Mouse (Mus musculus) stomach, embryonic 16.5 days (tissue): Measurements from ENCODE around the gene Fam178b. TPM values are rescaled to one million over a fixed set of nuclear protein-coding genes. Genes with fewer than 3 reads are reported as not detected.
"Not testable (repeated sequence)": the region's sequence is repeated elsewhere in the genome, so short reads cannot be mapped to it uniquely, and the experiment has no call there.

ENCODE experiments used
- ATAC-seq: fragments of 200-750 bp; cut with Nextera tagmentation; 2 replicates; pipeline ENCODE4 v1.8.0; 2017; ENCODE audit warnings: moderate number of reproducible peaks, moderate TSS enrichment; ENCODE audit not compliant: insufficient read depth, low FRiP score
- H3K27ac ChIP-seq: fragments of 300-500 bp; sonication (generic); 2 replicates; pipeline ENCODE4 v1.5.1; 2014; ENCODE audit warnings: low read length
- H3K27me3 ChIP-seq: fragments of 300-500 bp; sonication (generic); 2 replicates; pipeline ENCODE4 v1.6.1; 2014; ENCODE audit warnings: low read length, control low read depth, mixed read lengths; ENCODE audit not compliant: control insufficient read depth, insufficient read depth
- H3K36me3 ChIP-seq: fragments of 300-500 bp; sonication (generic); 2 replicates; pipeline ENCODE4 v1.6.1; 2014; ENCODE audit warnings: low read length; ENCODE audit not compliant: control insufficient read depth, insufficient read depth
- H3K4me1 ChIP-seq: fragments of 300-500 bp; sonication (generic); 2 replicates; pipeline ENCODE4 v1.6.1; 2014; ENCODE audit warnings: low read length, control low read depth, mixed read lengths; ENCODE audit not compliant: control insufficient read depth, insufficient read depth
- H3K4me2 ChIP-seq: fragments of 300-500 bp; sonication (generic); 2 replicates; pipeline ENCODE4 v1.6.1; 2014; ENCODE audit warnings: low read depth, low read length, mixed read lengths
- H3K4me3 ChIP-seq: fragments of 300-500 bp; sonication (generic); replicated peaks from 2 replicates; pipeline ENCODE4 v1.5.1; 2014; ENCODE audit warnings: mild to moderate bottlenecking, low read length
- H3K9ac ChIP-seq: fragments of 300-500 bp; sonication (generic); 2 replicates; pipeline ENCODE4 v1.6.1; 2014; ENCODE audit warnings: low read length
- H3K9me3 ChIP-seq: fragments of 300-500 bp; sonication (generic); replicated peaks from 2 replicates; pipeline ENCODE4 v1.6.1; 2016; ENCODE audit warnings: low read length, control low read depth; ENCODE audit not compliant: control insufficient read depth
- WGBS: fragments of 180-500 bp; shearing (Covaris S2); extraction: QIAGEN DNeasy Blood & Tissue Kit; methylation state at CpG from one replicate; pipeline ENCODE4 v1.1.7; 2014; 5-methylcytosine and 5-hydroxymethylcytosine counted together
- polyA plus RNA-seq: library from polyadenylated mRNA; unstranded; fragments of >200 nt; fragmentation: Nextera tagmentation; extraction: Ambion mirVana; gene quantifications from 2 replicates; pipeline ENCODE4 v1.2.1, GENCODE M21; 2015

Gene Fam178b
- polyA plus RNA-seq, 1 experiment from 2014 or later, result 0.50 TPM

- peaks cover 12% of the 10 kb centered on the region for H3K36me3 ChIP-seq
- ATAC-seq, result no peak
- WGBS, result 94% methylated on average over 9 of the region's 9 CpGs
Measured at GRCm38 (mm10) chr1:36542925-36543324, 140.1 kb downstream of the Fam178b start.

GRCm38 (mm10) chr1:36541844-36542243 lies 141.1 kb downstream of the Fam178b start:
- no peaks in the 10 kb centered on the region for H3K27me3 ChIP-seq
- WGBS, result 96% methylated on average over 16 of the region's 16 CpGs
- no peaks in the 10 kb centered on the region for H3K9me3 ChIP-seq
- no peak overlapping the region for H3K27ac ChIP-seq
- peaks cover 7% of the 10 kb centered on the region; the same call in 1 of the 2 replicates for H3K4me1 ChIP-seq
- no peak overlapping the region for H3K9ac ChIP-seq
- H3K4me3 ChIP-seq, result no peak overlapping the region
- peaks cover 15% of the 10 kb centered on the region for H3K36me3 ChIP-seq
- H3K4me2 ChIP-seq, result no peak overlapping the region
- ATAC-seq, result no peak

More at GRCm38 (mm10) chr1:36542925-36543324, 140.1 kb downstream of the Fam178b start:
- no peak overlapping the region for H3K4me3 ChIP-seq
- no peak overlapping the region for H3K27ac ChIP-seq
- H3K27me3 ChIP-seq, result no peaks in the 10 kb centered on the region
- no peak overlapping the region for H3K4me2 ChIP-seq
- H3K9me3 ChIP-seq, result no peaks in the 10 kb centered on the region
- no peak overlapping the region for H3K9ac ChIP-seq
- H3K4me1 ChIP-seq, result peaks cover 13% of the 10 kb centered on the region

- H3K36me3 ChIP-seq, result peaks cover 15% of the 10 kb centered on the region
- WGBS, result 93% methylated on average over 12 of the region's 12 CpGs
- no peak for ATAC-seq
- no peak overlapping the region for H3K4me3 ChIP-seq
- no peak overlapping the region for H3K9ac ChIP-seq
- H3K27ac ChIP-seq, result no peak overlapping the region
- no peaks in the 10 kb centered on the region for H3K27me3 ChIP-seq
- H3K4me1 ChIP-seq, result no peaks in the 10 kb centered on the region
- no peaks in the 10 kb centered on the region for H3K9me3 ChIP-seq
- no peak overlapping the region for H3K4me2 ChIP-seq
Measured at GRCm38 (mm10) chr1:36540807-36541206, 142.2 kb downstream of the Fam178b start.

- Histone ChIP-seq H3K36me3 (peaks cover 15% of the 10 kb centered on the region), H3K4me3 (no peak overlapping the region)
- ATAC-seq, result no peak
Measured at GRCm38 (mm10) chr1:36540132-36540531, 142.9 kb downstream of the Fam178b start.

GRCm38 (mm10) chr1:36539186-36539585 lies 143.8 kb downstream of the Fam178b start, which contains the start of gene Gm42417:
Gm42417 (minus strand) TSS chr1:36539429.
- 44% methylated on average over 9 of the region's 9 CpGs for whole genome bisulfite sequencing
- Histone ChIP-seq H3K27me3 (no peaks in the 10 kb centered on the region), H3K4me3 (no peak within 1 kb of the TSS), H3K4me1 (no peaks in the 10 kb centered on the region; the same call in 1 of the 2 replicates), H3K9ac (no peak within 1 kb of the TSS), H3K27ac (no peak within 1 kb of the TSS), H3K36me3 (peaks cover 15% of the 10 kb centered on the region), H3K4me2 (no peak within 1 kb of the TSS), H3K9me3 (no peaks in the 10 kb centered on the region)
- ATAC-seq, result peak; percentile 78

More at GRCm38 (mm10) chr1:36540132-36540531, 142.9 kb downstream of the Fam178b start:
- H3K27ac ChIP-seq, result no peak overlapping the region
- no peaks in the 10 kb centered on the region for H3K27me3 ChIP-seq
- H3K9ac ChIP-seq, result no peak overlapping the region
- no peaks in the 10 kb centered on the region for H3K9me3 ChIP-seq
- 83% methylated on average over 11 of the region's 11 CpGs for WGBS
- no peak overlapping the region for H3K4me2 ChIP-seq
- H3K4me1 ChIP-seq, result no peaks in the 10 kb centered on the region

GRCm38 (mm10) chr1:36538727-36539126 lies 144.3 kb downstream of the Fam178b start:
- no peak for ATAC-seq
- Histone ChIP-seq H3K27me3 (no peaks in the 10 kb centered on the region), H3K9me3 (no peaks in the 10 kb centered on the region), H3K36me3 (peaks cover 15% of the 10 kb centered on the region), H3K9ac (no peak overlapping the region), H3K4me3 (no peak overlapping the region), H3K27ac (no peak overlapping the region), H3K4me1 (no peaks in the 10 kb centered on the region; the same call in 1 of the 2 replicates), H3K4me2 (no peak overlapping the region)
- WGBS, result 72% methylated on average over 4 of the region's 4 CpGs

GRCm38 (mm10) chr1:36536783-36537182 lies 146.2 kb downstream of the Fam178b start, which contains the start of gene Ankrd23:
Ankrd23 (minus strand) TSS chr1:36536883.
- WGBS, result 88% methylated on average over 9 of the region's 9 CpGs
- not testable (repeated sequence) for H3K27me3 ChIP-seq, H3K9ac ChIP-seq, H3K9me3 ChIP-seq, H3K4me3 ChIP-seq, H3K27ac ChIP-seq, H3K4me2 ChIP-seq, ATAC-seq, H3K4me1 ChIP-seq, H3K36me3 ChIP-seq

- ATAC-seq, result no peak
- no peaks in the 10 kb centered on the region; the same call in none of the 2 replicates for H3K4me1 ChIP-seq
- no peak overlapping the region for H3K4me2 ChIP-seq
- H3K27ac ChIP-seq, result no peak overlapping the region
- H3K9ac ChIP-seq, result no peak overlapping the region
- 52% methylated on average over 8 of the region's 8 CpGs for WGBS
- H3K4me3 ChIP-seq, result no peak overlapping the region
- no peaks in the 10 kb centered on the region for H3K27me3 ChIP-seq
- peaks cover 5% of the 10 kb centered on the region for H3K36me3 ChIP-seq
- H3K9me3 ChIP-seq, result no peaks in the 10 kb centered on the region
Measured at GRCm38 (mm10) chr1:36536397-36536728, 146.6 kb downstream of the Fam178b start.

- no peak overlapping the region for H3K27ac ChIP-seq
- 77% methylated on average over 11 of the region's 11 CpGs for WGBS
- H3K27me3 ChIP-seq, result no peaks in the 10 kb centered on the region
- H3K4me2 ChIP-seq, result no peak overlapping the region
- no peak overlapping the region for H3K9ac ChIP-seq
- ATAC-seq, result no peak
- H3K4me1 ChIP-seq, result no peaks in the 10 kb centered on the region; the same call in none of the 2 replicates
- H3K36me3 ChIP-seq, result 0 out of 2 replicates have a peak, but pooled peaks cover 3% of the 10 kb centered on the region
- H3K4me3 ChIP-seq, result no peak overlapping the region
- no peaks in the 10 kb centered on the region for H3K9me3 ChIP-seq
Measured at GRCm38 (mm10) chr1:36535477-36536396, 147.2 kb downstream of the Fam178b start.
